Mouse (Mus musculus) liver, embryonic 11.5 days (tissue): ENCODE data around the gene Gldc. TPM values are rescaled to one million over a fixed set of nuclear protein-coding genes. Genes with fewer than 3 reads are reported as not detected.
A peak's percentile ranks its signal among the peaks of the same experiment; 100 is the strongest.

Experiments
- ATAC-seq: fragments of 200-750 bp; cut with Nextera tagmentation; replicated peaks from 2 replicates; pipeline ENCODE4 v1.8.0; 2017; ENCODE audit warnings: moderate number of reproducible peaks, mild to moderate bottlenecking, moderate TSS enrichment, moderate library complexity; ENCODE audit not compliant: low FRiP score
- DNase-seq: peaks from one replicate; pipeline ENCODE4 v3.0.0-alpha.2; 2017; ENCODE audit warnings: low spot score
- H3K27ac ChIP-seq: fragments of 300-500 bp; sonication (generic); 2 replicates; pipeline ENCODE4 v1.5.1; 2014; ENCODE audit warnings: mild to moderate bottlenecking, low read depth, low read length, control low read depth
- H3K27me3 ChIP-seq: fragments of 300-500 bp; sonication (generic); replicated peaks from 2 replicates; pipeline ENCODE4 v1.6.1; 2014; ENCODE audit warnings: low read length, mixed read lengths; ENCODE audit not compliant: control insufficient read depth, insufficient read depth
- H3K36me3 ChIP-seq: fragments of 300-500 bp; sonication (generic); 2 replicates; pipeline ENCODE4 v1.6.1; 2014; ENCODE audit warnings: mild to moderate bottlenecking, low read length, moderate library complexity, mixed read lengths; ENCODE audit not compliant: control insufficient read depth, insufficient read depth
- H3K4me1 ChIP-seq: fragments of 300-500 bp; sonication (generic); replicated peaks from 2 replicates; pipeline ENCODE4 v1.6.1; 2014; ENCODE audit warnings: low read length, mixed read lengths; ENCODE audit not compliant: control insufficient read depth, insufficient read depth
- H3K4me2 ChIP-seq: fragments of 300-500 bp; sonication (generic); 2 replicates; pipeline ENCODE4 v1.6.1; 2014; ENCODE audit warnings: mild to moderate bottlenecking, control low read depth, moderate library complexity
- H3K4me3 ChIP-seq: fragments of 300-500 bp; sonication (generic); 2 replicates; pipeline ENCODE4 v1.5.1; 2014; ENCODE audit warnings: low read depth, low read length, control low read depth
- H3K9ac ChIP-seq: fragments of 300-500 bp; sonication (generic); 2 replicates; pipeline ENCODE4 v1.6.1; 2014; ENCODE audit warnings: low read depth, low read length, control low read depth
- H3K9me3 ChIP-seq: fragments of 300-500 bp; sonication (generic); 2 replicates; pipeline ENCODE4 v1.6.1; 2016; ENCODE audit warnings: low read length, inconsistent platforms, mixed read lengths; ENCODE audit not compliant: control insufficient read depth
- WGBS: fragments of 180-500 bp; shearing (Covaris S2); extraction: QIAGEN DNeasy Blood & Tissue Kit; methylation state at CpG from one replicate; pipeline ENCODE4 v1.1.7; 2014; 5-methylcytosine and 5-hydroxymethylcytosine counted together
- polyA plus RNA-seq: library from polyadenylated mRNA; unstranded; fragments of >200 nt; fragmentation: Nextera tagmentation; extraction: Ambion mirVana; gene quantifications from 2 replicates; pipeline ENCODE4 v1.2.1, GENCODE M21; 2014

Gene Gldc
- polyA plus RNA-seq, 1 experiment from 2014 or later = 22.2 TPM

GRCm38 (mm10) chr19:30118344-30119312, 56.6 kb downstream of the Gldc start:
- no peak overlapping the region for H3K4me3 ChIP-seq
- H3K4me1 ChIP-seq = no peaks in the 10 kb centered on the region; the same call in none of the 2 replicates
- no peaks in the 10 kb centered on the region for H3K9me3 ChIP-seq
- no peak overlapping the region for H3K9ac ChIP-seq
- 82% methylated on average over 17 of the region's 17 CpGs for WGBS
- no peaks in the 10 kb centered on the region for H3K36me3 ChIP-seq
- H3K27me3 ChIP-seq = no peaks in the 10 kb centered on the region
- ATAC-seq (peak; percentile 67), DNase-seq (no peak)
- H3K4me2 ChIP-seq = no peak overlapping the region
- H3K27ac ChIP-seq = no peak overlapping the region

- H3K36me3 ChIP-seq = no peaks in the 10 kb centered on the region
- no peak overlapping the region for H3K4me3 ChIP-seq
- DNase-seq (no peak), ATAC-seq (no peak)
- 64% methylated on average over 9 of the region's 9 CpGs for WGBS
- H3K9ac ChIP-seq = no peak overlapping the region
- H3K9me3 ChIP-seq = no peaks in the 10 kb centered on the region
- H3K4me2 ChIP-seq = no peak overlapping the region
- H3K27ac ChIP-seq = no peak overlapping the region
- no peaks in the 10 kb centered on the region; the same call in none of the 2 replicates for H3K4me1 ChIP-seq
- H3K27me3 ChIP-seq = no peaks in the 10 kb centered on the region
Measured at GRCm38 (mm10) chr19:30117775-30118174, 57.5 kb downstream of the Gldc start.

- Histone ChIP-seq H3K27ac (no peak overlapping the region), H3K27me3 (no peaks in the 10 kb centered on the region), H3K36me3 (no peaks in the 10 kb centered on the region), H3K4me1 (no peaks in the 10 kb centered on the region; the same call in none of the 2 replicates), H3K9me3 (no peaks in the 10 kb centered on the region), H3K9ac (no peak overlapping the region), H3K4me2 (no peak overlapping the region), H3K4me3 (no peak overlapping the region)
- ATAC-seq = no peak
- DNase-seq = no peak
- 76% methylated on average over 4 of the region's 4 CpGs for WGBS
Measured at GRCm38 (mm10) chr19:30117241-30117640, 58.0 kb downstream of the Gldc start.

- DNase-seq = no peak
- H3K4me3 ChIP-seq = no peak overlapping the region
- no peaks in the 10 kb centered on the region; the same call in none of the 2 replicates for H3K4me1 ChIP-seq
- H3K9me3 ChIP-seq = no peaks in the 10 kb centered on the region
- 87% methylated on average over 5 of the region's 5 CpGs for WGBS
- H3K27me3 ChIP-seq = no peaks in the 10 kb centered on the region
- no peak overlapping the region for H3K9ac ChIP-seq
- no peak overlapping the region for H3K27ac ChIP-seq
- H3K36me3 ChIP-seq = no peaks in the 10 kb centered on the region
- H3K4me2 ChIP-seq = no peak overlapping the region
- no peak for ATAC-seq
Measured at GRCm38 (mm10) chr19:30115606-30116005, 59.6 kb downstream of the Gldc start.

- WGBS = 66% methylated on average over 14 of the region's 14 CpGs
- DNase-seq (no peak), ATAC-seq (no peak)
Measured at GRCm38 (mm10) chr19:30114919-30115441, 60.2 kb downstream of the Gldc start.

GRCm38 (mm10) chr19:30112961-30113688, 62.1 kb downstream of the Gldc start:
- Histone ChIP-seq H3K9me3 (no peaks in the 10 kb centered on the region), H3K4me1 (no peaks in the 10 kb centered on the region; the same call in none of the 2 replicates), H3K9ac (no peak overlapping the region), H3K36me3 (no peaks in the 10 kb centered on the region), H3K27ac (no peak overlapping the region), H3K4me2 (no peak overlapping the region), H3K4me3 (no peak overlapping the region), H3K27me3 (no peaks in the 10 kb centered on the region)
- DNase-seq (no peak), ATAC-seq (no peak)
- WGBS = 89% methylated on average over 16 of the region's 16 CpGs

More at GRCm38 (mm10) chr19:30114919-30115441, 60.2 kb downstream of the Gldc start:
- Histone ChIP-seq H3K9ac (no peak overlapping the region), H3K4me1 (no peaks in the 10 kb centered on the region; the same call in none of the 2 replicates), H3K4me2 (no peak overlapping the region), H3K9me3 (no peaks in the 10 kb centered on the region), H3K27me3 (no peaks in the 10 kb centered on the region), H3K4me3 (no peak overlapping the region), H3K27ac (no peak overlapping the region), H3K36me3 (no peaks in the 10 kb centered on the region)

GRCm38 (mm10) chr19:30111421-30111820, 63.8 kb downstream of the Gldc start:
- H3K4me1 ChIP-seq = no peaks in the 10 kb centered on the region; the same call in 1 of the 2 replicates
- no peaks in the 10 kb centered on the region for H3K9me3 ChIP-seq
- no peak overlapping the region for H3K4me3 ChIP-seq
- H3K27me3 ChIP-seq = no peaks in the 10 kb centered on the region
- no peak overlapping the region for H3K27ac ChIP-seq
- H3K9ac ChIP-seq = no peak overlapping the region
- no peak for DNase-seq
- H3K4me2 ChIP-seq = no peak overlapping the region
- no peaks in the 10 kb centered on the region for H3K36me3 ChIP-seq
- 89% methylated on average over 3 of the region's 3 CpGs for WGBS
- no peak for ATAC-seq

- H3K4me1 ChIP-seq = no peaks in the 10 kb centered on the region; the same call in 1 of the 2 replicates
- H3K36me3 ChIP-seq = no peaks in the 10 kb centered on the region
- H3K9me3 ChIP-seq = no peaks in the 10 kb centered on the region
- H3K27me3 ChIP-seq = no peaks in the 10 kb centered on the region
- no peak for DNase-seq
- H3K4me3 ChIP-seq = no peak overlapping the region
- no peak overlapping the region for H3K9ac ChIP-seq
- ATAC-seq = no peak
- H3K27ac ChIP-seq = no peak overlapping the region
- H3K4me2 ChIP-seq = no peak overlapping the region
- WGBS = 82% methylated on average over 6 of the region's 6 CpGs
Measured at GRCm38 (mm10) chr19:30109122-30109521, 66.1 kb downstream of the Gldc start.
